Mouse (Mus musculus) liver, embryonic 14.5 days (tissue): Measurements from ENCODE around the gene Dock2.

Source experiments
- CTCF ChIP-seq: IDR thresholded peaks from 2 replicates; pipeline ENCODE4 v1.5.1; 2016; ENCODE audit warnings: antibody characterized with exemption, low read depth, control low read depth
- EP300 ChIP-seq: IDR thresholded peaks from 2 replicates; pipeline ENCODE4 v1.6.1; 2016; ENCODE audit warnings: antibody characterized with exemption, low read depth

DNA sequence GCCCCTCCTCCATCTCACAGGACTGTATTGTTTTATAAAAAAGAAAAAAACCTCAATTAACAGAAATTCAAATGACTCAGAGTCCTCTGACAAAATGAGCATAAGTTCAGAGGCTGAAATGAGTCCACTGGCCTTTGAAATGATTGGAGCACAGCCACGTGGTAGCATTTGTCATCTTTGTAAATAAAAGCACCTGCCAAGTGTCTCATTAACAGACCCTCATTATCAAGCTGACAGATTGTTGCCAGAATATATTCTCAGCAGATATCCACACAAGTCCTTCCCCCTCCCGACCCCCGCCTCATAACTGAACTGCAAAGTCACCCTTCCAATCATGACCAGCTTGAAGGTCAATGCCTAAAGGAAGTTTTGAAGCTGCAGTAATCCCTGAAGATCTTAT, 49.7 kb downstream of the Dock2 start:
- TF ChIP-seq CTCF (no peak), EP300 (no peak)
